Comparison of ENCODE assay signal across 9 mouse cellular contexts in genomic region chr4:68954322-68954901, GRCm38 (mm10). TPM values are rescaled to one million over a fixed set of nuclear protein-coding genes. Genes with fewer than 3 reads are reported as not detected.
A peak's percentile ranks its signal among the peaks of the same experiment; 100 is the strongest.
DNase-seq lines count a peak whose midpoint lies in the region; ATAC-seq lines count a peak whose summit lies in the region.
"Had no signal": no experiment of that assay in that cellular context is flagged by ENCODE, and none has a peak within 500 bp of the region (broad histone marks: within the 10 kb centered on the region; RNA-seq: fewer than 3 reads in every experiment).

Brinp1 (minus strand) TSS chr4:68954397.

- DNase-seq in heart, postnatal 25 days (ENCODE audit: low spot score): no peak
- peak; percentile 59 to 67 for DNase-seq in kidney, postnatal 4 days
- DNase-seq in MN1 (ENCODE audit: low spot score): no peak

- H3K4me2 ChIP-seq in heart, embryonic 12.5 days: peak within 1 kb of the TSS; percentile 98
- H3K4me2 ChIP-seq in forebrain, embryonic 13.5 days: peak within 1 kb of the TSS; percentile 89
- H3K4me2 ChIP-seq in liver, embryonic 12.5 days: peak within 1 kb of the TSS; percentile 61
- peak within 1 kb of the TSS; percentile 74 for H3K4me2 ChIP-seq in neural tube, embryonic 13.5 days

- H3K9ac ChIP-seq in heart, embryonic 12.5 days: 0 out of 2 replicates have a peak within 1 kb of the TSS, but pooled peaks have one; percentile 43
- H3K9ac ChIP-seq in forebrain, embryonic 13.5 days: peak within 1 kb of the TSS; percentile 68
- H3K9ac ChIP-seq in liver, embryonic 12.5 days: no peak within 1 kb of the TSS
- H3K9ac ChIP-seq in neural tube, embryonic 13.5 days: peak within 1 kb of the TSS; percentile 79

- under 1% methylated on average over 32 of the region's 33 CpGs for WGBS in heart, embryonic 12.5 days
- under 1% methylated on average over 33 of the region's 33 CpGs for WGBS in forebrain, embryonic 13.5 days
- 2% methylated on average over 32 of the region's 33 CpGs for WGBS in liver, embryonic 12.5 days (ENCODE audit: insufficient replicate concordance)
- WGBS in neural tube, embryonic 13.5 days: under 1% methylated on average over 33 of the region's 33 CpGs

- no peak within 1 kb of the TSS for H3K27ac ChIP-seq in heart, embryonic 12.5 days (ENCODE audit: poor library complexity, severe bottlenecking)
- H3K27ac ChIP-seq in forebrain, embryonic 13.5 days: no peak within 1 kb of the TSS
- H3K27ac ChIP-seq in liver, embryonic 12.5 days: no peak within 1 kb of the TSS
- peak within 1 kb of the TSS; percentile 76 for H3K27ac ChIP-seq in neural tube, embryonic 13.5 days (replicated peaks)

- H3K4me1 ChIP-seq in heart, embryonic 12.5 days (replicated peaks): peaks cover 12% of the 10 kb centered on the region
- peaks cover 5% of the 10 kb centered on the region for H3K4me1 ChIP-seq in forebrain, embryonic 13.5 days
- H3K4me1 ChIP-seq in liver, embryonic 12.5 days: no peaks in the 10 kb centered on the region
- peaks cover 23% of the 10 kb centered on the region for H3K4me1 ChIP-seq in neural tube, embryonic 13.5 days (replicated peaks)

- peaks cover 18% of the 10 kb centered on the region for H3K27me3 ChIP-seq in heart, embryonic 12.5 days (replicated peaks)
- peaks cover 6% of the 10 kb centered on the region; the same call in 1 of the 2 replicates for H3K27me3 ChIP-seq in forebrain, embryonic 13.5 days
- peaks cover 30% of the 10 kb centered on the region for H3K27me3 ChIP-seq in liver, embryonic 12.5 days (replicated peaks)
- H3K27me3 ChIP-seq in neural tube, embryonic 13.5 days: 0 out of 2 replicates have a peak, but pooled peaks cover 3% of the 10 kb centered on the region

- no peaks in the 10 kb centered on the region for H3K9me3 ChIP-seq in heart, embryonic 12.5 days (replicated peaks)
- H3K9me3 ChIP-seq in forebrain, embryonic 13.5 days (replicated peaks): no peaks in the 10 kb centered on the region
- no peaks in the 10 kb centered on the region for H3K9me3 ChIP-seq in liver, embryonic 12.5 days (replicated peaks)
- H3K9me3 ChIP-seq in neural tube, embryonic 13.5 days: no peaks in the 10 kb centered on the region

- peak; percentile 79 for ATAC-seq in heart, embryonic 12.5 days (ENCODE audit: insufficient number of reproducible peaks, low FRiP score)
- peak; percentile 92 for ATAC-seq in cerebellum, adult (ENCODE audit: insufficient number of reproducible peaks, low FRiP score, low TSS enrichment)
- ATAC-seq in forebrain, embryonic 13.5 days: peak; percentile 96
- ATAC-seq in liver, embryonic 12.5 days: peak; percentile 42; the same call in 1 of the 2 replicates
- peak; percentile 94 for ATAC-seq in neural tube, embryonic 13.5 days (ENCODE audit: low read depth)

- peak within 1 kb of the TSS; percentile 53 for H3K4me3 ChIP-seq in heart, embryonic 12.5 days
- H3K4me3 ChIP-seq in forebrain, embryonic 13.5 days: peak within 1 kb of the TSS; percentile 64
- H3K4me3 ChIP-seq in liver, embryonic 12.5 days: peak within 1 kb of the TSS; percentile 45
- H3K4me3 ChIP-seq in neural tube, embryonic 13.5 days: peak within 1 kb of the TSS; percentile 72

- H3K36me3 ChIP-seq in heart, embryonic 12.5 days: no peaks in the 10 kb centered on the region
- H3K36me3 ChIP-seq in forebrain, embryonic 13.5 days (ENCODE audit: poor library complexity, severe bottlenecking): no peaks in the 10 kb centered on the region
- H3K36me3 ChIP-seq in liver, embryonic 12.5 days: no peaks in the 10 kb centered on the region
- no peaks in the 10 kb centered on the region for H3K36me3 ChIP-seq in neural tube, embryonic 13.5 days

- intact Hi-C loops in heart, postnatal 25 days (cut with DNase I): no loop called here

RNA-seq across cellular contexts. Expression of gene Brinp1, which starts in this region (rescaled TPM):
- polyA plus RNA-seq in heart, embryonic 12.5 days (2016; fragmentation: Nextera tagmentation; extraction: Ambion mirVana): 2.3 and 2.9 TPM in 2 replicates
- under 1 TPM; 0.10 to 0.14 TPM for total RNA-seq in heart, postnatal 25 days (2021)
- polyA plus RNA-seq in forebrain, embryonic 13.5 days (2015; fragmentation: Nextera tagmentation; extraction: Ambion mirVana): 15.4 and 16.5 TPM in 2 replicates
- polyA plus RNA-seq in liver, embryonic 12.5 days (2016; fragmentation: Nextera tagmentation; extraction: Ambion mirVana): 1.8 and 2.2 TPM in 2 replicates
- 36.5 and 40.8 TPM in 2 replicates for polyA plus RNA-seq in neural tube, embryonic 13.5 days (2015; fragmentation: Nextera tagmentation; extraction: Ambion mirVana)
- total RNA-seq: liver, adult 2 months had no signal
- polyA plus RNA-seq: liver, adult 2 months had no signal

Comparison
In these comparisons a context has a peak if more than half of its experiments do, and no peak if none do; other contexts are left out.
1. ATAC-seq: peak in every context shown above with its lines; median percentile 96 in forebrain, embryonic 13.5 days; 94 in neural tube, embryonic 13.5 days; 92 in cerebellum, adult; 79 in heart, embryonic 12.5 days; 42 in liver, embryonic 12.5 days.
2. DNase-seq: peak in kidney, postnatal 4 days (2 of 2); none in heart, postnatal 25 days (single experiment) and MN1 (single experiment).
3. Peak in every context shown above with its lines, with median percentiles within 50 percentile points of each other: H3K4me2 ChIP-seq and H3K4me3 ChIP-seq.